Mouse (Mus musculus) kidney, adult 2 months (tissue): ENCODE measurements at regions not wholly inside any gene's neighbourhood (a gene's known extent, or its start where the extent isn't known, plus 50 kb on each side); places are given as distances from the start of the nearest gene placed in this dataset.

Experiments used
- DNase-seq: peaks from one replicate; pipeline ENCODE4 v3.0.0; 2021
- H3K27ac ChIP-seq: fragments of 200-500 bp; 2 replicates; pipeline ENCODE4 v1.5.1; 2012; ENCODE audit warnings: low read depth, low read length, control low read depth, inconsistent platforms; ENCODE audit not compliant: insufficient read depth
- H3K27me3 ChIP-seq: fragments of 200-500 bp; replicated peaks from 2 replicates; pipeline ENCODE4 v1.6.1; 2012; ENCODE audit warnings: mild to moderate bottlenecking, moderate library complexity, low read length, inconsistent platforms; ENCODE audit not compliant: control insufficient read depth, insufficient read depth
- H3K36me3 ChIP-seq: fragments of 200-500 bp; 2 replicates; pipeline ENCODE4 v1.6.1; 2012; ENCODE audit warnings: mild to moderate bottlenecking, moderate library complexity, low read length, inconsistent platforms; ENCODE audit not compliant: control insufficient read depth, insufficient read depth
- H3K4me1 ChIP-seq: fragments of 200-500 bp; 2 replicates; pipeline ENCODE4 v1.6.1; 2011; ENCODE audit warnings: low read length; ENCODE audit not compliant: control insufficient read depth, insufficient read depth
- H3K4me3 ChIP-seq: fragments of 200-500 bp; 2 replicates; pipeline ENCODE4 v1.5.1; 2011; ENCODE audit warnings: mild to moderate bottlenecking, low read depth, low read length, control low read depth; ENCODE audit not compliant: insufficient read depth
- CTCF ChIP-seq: fragments of 200-500 bp; conservative IDR thresholded peaks from 2 replicates; pipeline ENCODE4 v1.5.1; 2011; ENCODE audit warnings: low read depth, mild to moderate bottlenecking, control low read depth, low read length, moderate library complexity, mixed read lengths; ENCODE audit not compliant: insufficient read depth, insufficient read length
- POLR2A ChIP-seq: fragments of 200-500 bp; IDR thresholded peaks from one replicate; pipeline ENCODE4 v1.6.1; 2011; ENCODE audit warnings: low read depth, low read length, control low read depth
- WGBS: fragments of 180-500 bp; shearing (Covaris S2); methylation state at CpG from one replicate; pipeline ENCODE4 v1.1.7; 2018; 5-methylcytosine and 5-hydroxymethylcytosine counted together

GRCm38 (mm10) chr13:28826284-28826683 lies 127.2 kb downstream of the Sox4 start:
- WGBS: 94% methylated on average over 7 of the region's 7 CpGs
- Histone ChIP-seq H3K27ac (no peak overlapping the region), H3K4me1 (no peaks in the 10 kb centered on the region), H3K4me3 (no peak overlapping the region), H3K27me3 (no peaks in the 10 kb centered on the region), H3K36me3 (no peaks in the 10 kb centered on the region)
- no peak for DNase-seq
- no peak for TF ChIP-seq CTCF
- TF ChIP-seq POLR2A: no peak

- Histone ChIP-seq H3K27me3 (no peaks in the 10 kb centered on the region), H3K36me3 (no peaks in the 10 kb centered on the region), H3K27ac (no peak overlapping the region), H3K4me1 (no peaks in the 10 kb centered on the region), H3K4me3 (no peak overlapping the region)
- no peak for DNase-seq
- TF ChIP-seq POLR2A (no peak), CTCF (no peak)
- 55% methylated on average over 11 of the region's 11 CpGs for WGBS
Observed at GRCm38 (mm10) chr13:28823985-28824384, 129.5 kb downstream of the Sox4 start.

DNA sequence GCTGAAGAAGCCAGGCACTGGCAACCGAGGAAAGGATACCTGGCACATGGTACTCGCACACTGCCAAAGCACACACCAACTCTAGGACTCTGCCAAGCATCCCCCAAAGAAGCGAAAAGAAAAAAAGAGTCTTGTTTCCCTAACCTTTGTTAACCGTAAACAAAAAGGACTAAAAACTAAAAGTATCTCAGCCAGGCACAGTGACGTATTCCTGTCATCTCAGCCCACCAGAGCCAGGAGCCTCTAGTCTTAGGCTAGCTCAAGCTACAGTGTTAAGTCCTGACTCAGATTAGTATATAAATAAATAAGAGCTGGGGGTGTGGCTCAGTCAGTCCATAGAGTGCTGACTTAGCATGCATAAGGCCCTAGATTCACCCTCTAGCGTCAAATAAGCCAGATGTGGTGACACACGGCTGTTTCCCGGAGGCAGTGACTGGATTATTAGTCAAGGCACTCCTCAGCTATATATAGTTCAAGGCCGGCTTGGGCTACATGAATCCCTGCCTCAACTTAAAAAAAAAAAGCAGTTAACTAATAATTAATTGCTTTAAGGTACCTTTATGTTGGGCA lies 130.1 kb downstream of the Sox4 start:
- Histone ChIP-seq H3K27ac (no peak overlapping the region), H3K4me3 (no peak overlapping the region), H3K4me1 (no peaks in the 10 kb centered on the region), H3K27me3 (no peaks in the 10 kb centered on the region), H3K36me3 (no peaks in the 10 kb centered on the region)
- no peak for TF ChIP-seq CTCF
- no peak for TF ChIP-seq POLR2A
- 79% methylated on average over 9 of the region's 9 CpGs for WGBS
- no peak for DNase-seq

GRCm38 (mm10) chr13:28820868-28821533 lies 132.5 kb downstream of the Sox4 start:
- Histone ChIP-seq H3K27ac (no peak overlapping the region), H3K4me3 (no peak overlapping the region), H3K36me3 (no peaks in the 10 kb centered on the region), H3K27me3 (no peaks in the 10 kb centered on the region), H3K4me1 (no peaks in the 10 kb centered on the region)
- TF ChIP-seq CTCF (no peak), POLR2A (no peak)
- WGBS: 87% methylated on average over 15 of the region's 15 CpGs
- no peak for DNase-seq

DNA sequence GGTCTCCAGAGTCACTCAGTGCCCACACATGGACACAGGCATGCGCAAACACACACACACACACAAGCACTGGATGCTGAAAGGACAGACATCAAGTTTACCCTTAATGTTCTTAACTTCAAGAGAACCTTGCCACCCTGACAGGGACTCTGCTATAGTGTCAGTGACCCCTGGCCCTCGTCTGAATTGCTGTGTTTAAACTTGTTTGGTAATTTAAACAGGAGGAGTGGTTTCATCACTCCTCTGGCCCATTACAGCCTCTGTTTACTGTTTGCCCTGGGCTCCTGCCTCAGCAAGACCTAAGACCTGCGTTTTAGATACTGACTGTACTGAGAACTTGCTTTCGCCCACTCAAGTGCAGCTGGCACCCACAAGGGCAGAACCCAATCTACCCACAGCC lies 139.4 kb downstream of the Sox4 start:
- DNase-seq: no peak
- WGBS: 76% methylated on average over 4 of the region's 4 CpGs
- H3K27me3 ChIP-seq: no peaks in the 10 kb centered on the region
- H3K4me1 ChIP-seq: no peaks in the 10 kb centered on the region; the same call in 1 of the 2 replicates
- no peaks in the 10 kb centered on the region for H3K36me3 ChIP-seq
- H3K4me3 ChIP-seq: no peak overlapping the region
- no peak for TF ChIP-seq POLR2A
- no peak for TF ChIP-seq CTCF
- no peak overlapping the region for H3K27ac ChIP-seq

GRCm38 (mm10) chr13:28811667-28812575 lies 141.6 kb downstream of the Sox4 start:
- no peaks in the 10 kb centered on the region; the same call in 1 of the 2 replicates for H3K4me1 ChIP-seq
- no peak overlapping the region for H3K4me3 ChIP-seq
- no peaks in the 10 kb centered on the region for H3K36me3 ChIP-seq
- DNase-seq: no peak
- no peaks in the 10 kb centered on the region for H3K27me3 ChIP-seq
- TF ChIP-seq CTCF (no peak), POLR2A (no peak)
- H3K27ac ChIP-seq: no peak overlapping the region
- 74% methylated on average over 12 of the region's 12 CpGs for WGBS

GRCm38 (mm10) chr13:28811081-28811439 lies 142.5 kb downstream of the Sox4 start:
- Histone ChIP-seq H3K4me1 (no peaks in the 10 kb centered on the region; the same call in 1 of the 2 replicates), H3K4me3 (no peak overlapping the region), H3K27me3 (no peaks in the 10 kb centered on the region), H3K36me3 (no peaks in the 10 kb centered on the region), H3K27ac (no peak overlapping the region)
- DNase-seq: no peak
- no peak for TF ChIP-seq CTCF
- TF ChIP-seq POLR2A: no peak
- 28% methylated on average over 2 of the region's 2 CpGs for WGBS
